In the genomic region with DNA sequence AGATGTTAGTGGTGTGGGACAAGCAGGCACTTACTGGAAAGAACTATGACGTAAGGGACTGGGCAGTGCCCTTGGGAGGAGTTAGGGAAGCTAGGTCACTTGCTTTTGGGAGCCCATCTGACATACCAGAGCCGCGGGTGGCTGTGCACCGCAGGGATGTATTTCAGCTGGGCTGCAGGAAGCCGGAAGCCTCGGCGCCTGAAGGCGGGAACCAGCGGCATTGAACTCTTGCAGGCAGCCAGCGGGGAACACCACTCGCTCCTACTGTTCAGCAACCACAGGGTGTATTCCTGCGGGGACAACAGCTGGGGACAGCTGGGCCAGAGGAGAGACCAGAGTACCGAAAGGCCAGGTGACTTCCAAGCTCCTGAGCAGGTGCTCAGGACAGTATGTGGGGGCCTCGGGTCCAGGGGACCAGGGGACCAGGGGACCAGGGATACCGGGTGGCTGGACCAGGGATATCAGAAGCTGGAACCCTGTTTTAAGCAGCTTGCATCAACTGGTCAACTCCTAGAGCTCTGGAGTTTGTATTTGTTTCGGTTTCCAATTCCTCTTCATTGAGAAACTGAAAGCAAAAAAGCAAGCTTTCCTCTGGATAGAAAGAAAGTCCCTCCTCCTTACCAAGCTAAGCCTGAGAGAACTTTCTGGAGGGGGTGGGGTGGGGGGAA, we compare ENCODE assay signal across 7 mouse cellular contexts. TPM values are rescaled to one million over a fixed set of nuclear protein-coding genes. Genes with fewer than 3 reads are reported as not detected.
DNase-seq lines count a peak whose midpoint lies in the region; ATAC-seq lines count a peak whose summit lies in the region.

A gene (plus strand): TSS at position 120 of the 668 bp plus-strand sequence.

- peak; percentile 87 for ATAC-seq in inflammation-experienced regulatory T-cells, adult 6 months

- intact Hi-C loops in left cerebral cortex, postnatal 25 days (cut with DNase I) = no loop called here

- DNase-seq in adrenal gland, adult 18-20 months (ENCODE audit: low spot score in 2 of 2) = peak; percentile 70 to 73
- DNase-seq in embryo, embryonic 10 days (ENCODE audit: low spot score) = peak; percentile 74
- peak; percentile 54 for DNase-seq in gastrocnemius, postnatal 10 days
- peak; percentile 48 to 71 for DNase-seq in left cerebral cortex, postnatal 25 days (ENCODE audit: low spot score in 2 of 2)
- peak; percentile 68 for DNase-seq in mesoderm, embryonic 11.5 days (ENCODE audit: low read depth, low spot score)
- DNase-seq in right cerebral cortex, postnatal 4 days = peak; percentile 24

RNA-seq across cellular contexts. Expression of the gene that starts here (rescaled TPM):
- total RNA-seq in adrenal gland, adult 18-20 months (2021) = 10 to 100 TPM; 18.8 to 24.1 TPM
- 1 to 10 TPM; 1.5 to 1.9 TPM for total RNA-seq in gastrocnemius, postnatal 10 days (2021)
- 10 to 100 TPM; 18.3 to 35.1 (median 24.0) TPM for polyA plus RNA-seq in inflammation-experienced regulatory T-cells, adult 6 months (2017; shearing (Covaris generic))
- 10 to 100 TPM in 1 of 2 experiments, 1 to 10 TPM in 1; 9.6 to 10.8 TPM for total RNA-seq in left cerebral cortex, postnatal 25 days (2021)

Comparison
In these comparisons a context has a peak if more than half of its experiments do, and no peak if none do; other contexts are left out.
1. Peak in every context shown above with its lines: DNase-seq and ATAC-seq.
2. DNase-seq: peak in every context shown above with its lines; median percentile 74 in embryo, embryonic 10 days; 72 in adrenal gland, adult 18-20 months; 68 in mesoderm, embryonic 11.5 days; 60 in left cerebral cortex, postnatal 25 days; 54 in gastrocnemius, postnatal 10 days; 24 in right cerebral cortex, postnatal 4 days.